ENCODE assay signal across 10 mouse cellular contexts in the genomic region with DNA sequence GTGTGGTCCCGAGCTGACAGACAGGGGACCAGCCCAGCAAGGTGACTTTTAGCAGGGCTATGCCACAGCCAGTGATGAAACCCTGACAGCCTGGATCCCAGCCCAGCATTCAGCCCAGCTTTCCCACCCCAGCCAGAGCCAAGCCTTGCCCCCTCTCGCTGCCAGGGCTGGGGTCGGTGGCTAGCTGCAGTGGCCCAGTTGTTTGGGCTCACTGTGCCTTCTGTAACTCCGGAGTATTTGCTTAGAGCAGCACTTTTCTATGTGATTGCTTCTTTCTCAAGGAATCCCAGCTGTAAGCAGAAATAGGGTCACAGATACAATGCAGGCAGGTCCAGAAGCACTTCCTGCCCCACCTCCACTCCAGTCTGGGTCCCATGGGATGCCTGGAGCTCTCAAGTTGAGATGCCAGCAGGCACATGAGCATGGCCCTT.
DNase-seq lines count a peak whose midpoint lies in the region; ATAC-seq and TF ChIP-seq lines count a peak whose summit lies in the region.
"Had no signal": no experiment of that assay in that cellular context is flagged by ENCODE, and none has a peak within 500 bp of the region (broad histone marks: within the 10 kb centered on the region; RNA-seq: fewer than 3 reads in every experiment).

No protein-coding gene starts in this region.

- H3K9ac ChIP-seq in kidney, embryonic 15.5 days, result no peak overlapping the region
- H3K9ac ChIP-seq in intestine, postnatal 0 days (ENCODE audit: low read depth, low read length), result no peak overlapping the region
- H3K9ac ChIP-seq: forebrain, embryonic 13.5 days; limb, embryonic 12.5 days had no signal

- peak overlapping the region; percentile 10; the same call in 1 of the 2 replicates for H3K27ac ChIP-seq in heart, embryonic 10.5 days
- peak overlapping the region; percentile 76 for H3K27ac ChIP-seq in kidney, embryonic 15.5 days
- H3K27ac ChIP-seq in intestine, postnatal 0 days (ENCODE audit: low read depth, low read length), result no peak overlapping the region
- H3K27ac ChIP-seq: forebrain, embryonic 13.5 days; limb, embryonic 12.5 days had no signal

- no peak overlapping the region for H3K4me3 ChIP-seq in heart, embryonic 10.5 days
- no peak overlapping the region for H3K4me3 ChIP-seq in kidney, embryonic 15.5 days (replicated peaks)
- no peak overlapping the region for H3K4me3 ChIP-seq in intestine, postnatal 0 days (ENCODE audit: low read depth, low read length)
- H3K4me3 ChIP-seq: forebrain, embryonic 13.5 days; limb, embryonic 12.5 days had no signal

- DNase-seq in embryo, embryonic 10 days (ENCODE audit: low spot score), result peak; percentile 23
- DNase-seq in embryo, embryonic 9.5 days (ENCODE audit: extremely low spot score), result no peak
- peak; percentile 23 for DNase-seq in adipocyte (ENCODE audit: low spot score)
- no peak for DNase-seq in heart, embryonic 10.5 days (ENCODE audit: low spot score)
- no peak for DNase-seq in T-cell, adult 2 months (ENCODE audit: low spot score)
- no peak for DNase-seq in thymus, postnatal 0 days (ENCODE audit: low spot score)

- H3K4me1 ChIP-seq in heart, embryonic 10.5 days, result peaks cover 23% of the 10 kb centered on the region
- peaks cover 21% of the 10 kb centered on the region for H3K4me1 ChIP-seq in kidney, embryonic 15.5 days
- no peaks in the 10 kb centered on the region for H3K4me1 ChIP-seq in intestine, postnatal 0 days (replicated peaks; ENCODE audit: control insufficient read depth, insufficient read depth, low read length)
- H3K4me1 ChIP-seq: forebrain, embryonic 13.5 days had no signal

- TF ChIP-seq CTCF in intestine, postnatal 0 days (IDR thresholded peaks at IDR 0.05; ENCODE audit: low read depth), result no peak

- ATAC-seq in kidney, embryonic 15.5 days (replicated peaks; ENCODE audit: low FRiP score), result peak; percentile 43; the same call in 1 of the 2 replicates
- no peak; the same call in 1 of the 2 replicates for ATAC-seq in intestine, postnatal 0 days
- ATAC-seq: forebrain, embryonic 13.5 days had no signal

- H3K36me3 ChIP-seq in heart, embryonic 10.5 days, result peaks cover 11% of the 10 kb centered on the region; the same call in 1 of the 2 replicates
- no peaks in the 10 kb centered on the region; the same call in 1 of the 2 replicates for H3K36me3 ChIP-seq in kidney, embryonic 15.5 days
- H3K36me3 ChIP-seq in intestine, postnatal 0 days (ENCODE audit: control insufficient read depth, insufficient read depth), result 0 out of 2 replicates have a peak, but pooled peaks cover 3% of the 10 kb centered on the region
- H3K36me3 ChIP-seq: limb, embryonic 12.5 days had no signal

- WGBS in heart, embryonic 10.5 days, result 69% methylated on average over 4 of the region's 4 CpGs
- 45% methylated on average over 4 of the region's 4 CpGs for WGBS in kidney, embryonic 15.5 days
- 53% methylated on average over 4 of the region's 4 CpGs for WGBS in intestine, postnatal 0 days

- no peak overlapping the region for H3K4me2 ChIP-seq in kidney, embryonic 15.5 days
- no peak overlapping the region for H3K4me2 ChIP-seq in intestine, postnatal 0 days (replicated peaks; ENCODE audit: low read depth)
- H3K4me2 ChIP-seq: forebrain, embryonic 13.5 days; limb, embryonic 12.5 days had no signal

- H3K27me3 ChIP-seq in heart, embryonic 10.5 days (ENCODE audit: insufficient read depth, poor library complexity, severe bottlenecking), result no peaks in the 10 kb centered on the region
- no peaks in the 10 kb centered on the region for H3K27me3 ChIP-seq in kidney, embryonic 15.5 days
- H3K27me3 ChIP-seq in intestine, postnatal 0 days (replicated peaks; ENCODE audit: control insufficient read depth, insufficient read depth, low read length), result no peaks in the 10 kb centered on the region
- H3K27me3 ChIP-seq: forebrain, embryonic 13.5 days; limb, embryonic 12.5 days had no signal

- H3K9me3 ChIP-seq in heart, embryonic 10.5 days, result no peaks in the 10 kb centered on the region
- no peaks in the 10 kb centered on the region for H3K9me3 ChIP-seq in kidney, embryonic 15.5 days (replicated peaks)
- H3K9me3 ChIP-seq in intestine, postnatal 0 days (ENCODE audit: control insufficient read depth), result no peaks in the 10 kb centered on the region
- H3K9me3 ChIP-seq: forebrain, embryonic 13.5 days; limb, embryonic 12.5 days had no signal

Comparison
In these comparisons a context has a peak if more than half of its experiments do, and no peak if none do; other contexts are left out.
1. DNase-seq: peak in embryo, embryonic 10 days (single experiment) and adipocyte (single experiment); none in embryo, embryonic 9.5 days (single experiment), heart, embryonic 10.5 days (single experiment), T-cell, adult 2 months (single experiment) and thymus, postnatal 0 days (single experiment).